Mouse (Mus musculus) cerebellum, adult 2 months (tissue): ENCODE data around the gene Nfkbil1. TPM values are rescaled to one million over a fixed set of nuclear protein-coding genes. Genes with fewer than 3 reads are reported as not detected.

Experiments
- DNase-seq, 2 experiments: peaks; one replicate each; pipeline ENCODE4 v3.0.0; 2021
- H3K27ac ChIP-seq: fragments of 200-500 bp; 2 replicates; pipeline ENCODE4 v1.5.1; 2012; ENCODE audit warnings: low read length, control low read depth, inconsistent platforms; ENCODE audit not compliant: insufficient read depth
- H3K27me3 ChIP-seq: fragments of 200-500 bp; 2 replicates; pipeline ENCODE4 v1.6.1; 2012; ENCODE audit warnings: inconsistent platforms, mild to moderate bottlenecking, low read length, moderate library complexity; ENCODE audit not compliant: control insufficient read depth, insufficient read depth
- H3K4me1 ChIP-seq: fragments of 200-500 bp; 2 replicates; pipeline ENCODE4 v1.6.1; 2011; ENCODE audit warnings: low read length; ENCODE audit not compliant: control insufficient read depth, insufficient read depth
- H3K4me3 ChIP-seq: fragments of 200-500 bp; replicated peaks from 2 replicates; pipeline ENCODE3; 2011; ENCODE audit warnings: mild to moderate bottlenecking, low read depth, low read length, control low read depth; ENCODE audit not compliant: insufficient read depth
- CTCF ChIP-seq: fragments of 200-500 bp; IDR thresholded peaks from 2 replicates; pipeline ENCODE4 v1.5.1; 2011; ENCODE audit warnings: low read depth, mild to moderate bottlenecking, control low read depth, low read length, moderate library complexity, borderline replicate concordance; ENCODE audit not compliant: insufficient read depth
- POLR2A ChIP-seq: fragments of 200-500 bp; IDR thresholded peaks from 2 replicates; pipeline ENCODE4 v1.6.1; 2011; ENCODE audit warnings: low read length, control low read depth, borderline replicate concordance; ENCODE audit not compliant: insufficient read depth
- WGBS: fragments of 180-500 bp; shearing (Covaris S2); methylation state at CpG from one replicate; pipeline ENCODE4 v1.1.7; 2018; 5-methylcytosine and 5-hydroxymethylcytosine counted together
- polyA plus RNA-seq: library from polyadenylated mRNA; depleted of rRNA; stranded (reverse); fragments of >200 nt; gene quantifications from 2 replicates; pipeline ENCODE4 v1.2.3, GENCODE M21; 2012

Nfkbil1 gene
- polyA plus RNA-seq, 1 experiment: 13.2 TPM

DNA sequence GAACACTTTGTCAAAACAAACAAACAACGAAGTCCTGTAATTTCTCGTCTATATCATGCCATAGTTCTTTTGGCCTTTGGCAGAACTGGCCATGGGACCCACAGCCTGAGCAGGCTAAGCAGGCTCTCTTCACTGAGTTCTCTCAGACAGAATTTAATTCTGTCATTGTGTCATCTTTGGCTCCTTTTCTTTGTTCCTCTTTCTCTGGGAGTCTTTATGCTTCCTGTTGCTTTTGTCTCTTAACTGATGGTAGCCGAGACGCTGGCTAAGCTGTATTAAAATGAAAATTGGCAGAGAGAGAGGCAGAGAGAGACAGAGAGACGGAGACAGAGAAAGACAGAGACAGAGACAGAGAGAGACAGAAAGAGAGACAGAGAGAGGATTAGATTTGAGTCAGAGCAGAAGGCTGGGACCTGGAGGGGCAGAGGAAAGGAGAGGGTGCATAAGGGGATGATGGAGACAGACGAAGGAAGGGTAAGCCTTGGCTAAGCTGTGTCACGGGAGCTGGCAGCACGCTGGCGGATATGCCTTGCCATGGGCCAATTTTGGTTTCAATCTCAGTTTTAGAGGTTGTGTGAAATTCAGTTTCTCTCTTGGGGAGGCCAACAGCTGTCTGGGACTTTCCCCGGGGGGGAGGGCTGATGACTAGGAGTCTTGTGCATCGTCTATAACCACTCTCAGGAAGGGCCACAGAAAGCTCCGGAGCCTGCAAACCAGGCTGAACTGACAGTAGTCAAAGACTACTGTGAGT is 25.6 kb downstream of the Nfkbil1 start:
- Histone ChIP-seq H3K27ac (no peak overlapping the region), H3K4me1 (no peaks in the 10 kb centered on the region), H3K4me3 (no peak overlapping the region), H3K27me3 (no peaks in the 10 kb centered on the region)
- WGBS: 68% methylated on average over 12 of the region's 12 CpGs
- no peak for DNase-seq
- TF ChIP-seq CTCF: no peak
- TF ChIP-seq POLR2A: no peak

DNA sequence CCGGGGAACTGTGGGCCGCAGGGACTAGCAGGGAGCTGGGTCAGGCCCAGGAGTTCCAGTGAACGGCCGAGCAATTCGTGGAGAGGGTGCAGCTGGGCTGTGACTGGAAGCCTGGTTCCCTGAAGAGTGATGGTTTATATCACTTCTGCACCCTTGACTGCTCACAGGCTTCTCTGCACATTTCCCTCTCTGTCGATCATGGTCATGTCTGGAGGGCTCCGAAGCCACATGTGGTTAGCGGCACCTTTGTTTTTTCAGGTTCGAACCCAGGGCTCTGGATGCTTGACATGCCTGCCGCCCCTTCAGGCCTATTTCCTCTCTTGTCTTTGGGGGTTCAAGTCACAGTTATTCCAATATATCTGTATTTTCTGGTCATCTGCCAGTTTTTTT is 30.2 kb downstream of the Nfkbil1 start:
- no peak overlapping the region for H3K27ac ChIP-seq
- no peak for DNase-seq
- WGBS: 61% methylated on average over 10 of the region's 10 CpGs
- no peaks in the 10 kb centered on the region for H3K27me3 ChIP-seq
- H3K4me1 ChIP-seq: no peaks in the 10 kb centered on the region
- no peak overlapping the region for H3K4me3 ChIP-seq
- TF ChIP-seq CTCF: no peak
- no peak for TF ChIP-seq POLR2A

DNA sequence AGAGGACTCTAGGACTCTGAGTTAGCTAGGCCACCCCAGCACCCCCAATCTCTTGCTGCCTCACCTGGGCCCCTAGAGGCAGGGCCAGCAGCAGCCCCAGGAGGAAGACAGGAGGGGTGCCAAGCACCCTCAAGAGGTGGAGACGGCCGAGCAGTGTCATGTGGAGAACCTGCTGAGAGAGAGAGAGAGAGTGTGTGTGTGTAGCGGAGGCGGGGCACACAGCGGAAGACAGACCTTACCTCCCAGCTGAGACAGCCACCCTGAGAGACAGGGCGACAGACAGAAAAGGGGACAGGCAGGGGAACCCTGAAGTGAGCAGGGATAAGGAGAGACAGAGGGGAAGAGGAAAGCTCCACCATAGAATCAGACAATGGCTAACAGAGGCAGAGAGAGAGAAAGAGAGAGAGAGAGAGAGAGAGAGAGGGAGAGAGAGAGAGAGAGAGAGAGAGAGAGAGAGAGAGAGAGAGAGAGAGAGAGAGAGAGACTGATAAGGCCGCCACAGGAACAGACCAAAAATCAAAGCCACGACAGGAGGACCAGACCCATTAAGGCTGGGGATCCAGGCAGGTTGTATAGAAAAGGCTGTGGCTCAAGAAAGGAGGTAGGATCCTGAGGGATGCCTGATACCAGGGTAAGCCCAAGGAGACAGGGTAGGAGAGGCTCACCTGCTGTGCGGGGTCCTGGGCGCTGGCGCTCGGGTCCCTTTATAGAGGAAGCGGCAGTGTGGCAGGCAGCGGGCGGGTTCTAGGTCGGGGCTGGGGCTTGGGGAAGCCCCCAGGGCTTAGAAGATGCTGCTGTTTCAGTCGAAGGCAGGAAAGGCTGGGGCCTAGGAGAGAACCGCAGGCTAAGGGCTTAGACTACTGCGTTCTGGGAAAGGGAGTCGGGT is 30.9 kb downstream of the Nfkbil1 start, which contains the start of gene Lta:
Lta (minus strand) TSS at position 858 of the 886 bp plus-strand sequence.
- no peaks in the 10 kb centered on the region for H3K27me3 ChIP-seq
- WGBS: 37% methylated on average over 20 of the region's 20 CpGs
- H3K4me3 ChIP-seq: no peak within 1 kb of the TSS
- no peaks in the 10 kb centered on the region for H3K4me1 ChIP-seq
- no peak within 1 kb of the TSS for H3K27ac ChIP-seq
- TF ChIP-seq CTCF: no peak
- TF ChIP-seq POLR2A: no peak
- no peak for DNase-seq

DNA sequence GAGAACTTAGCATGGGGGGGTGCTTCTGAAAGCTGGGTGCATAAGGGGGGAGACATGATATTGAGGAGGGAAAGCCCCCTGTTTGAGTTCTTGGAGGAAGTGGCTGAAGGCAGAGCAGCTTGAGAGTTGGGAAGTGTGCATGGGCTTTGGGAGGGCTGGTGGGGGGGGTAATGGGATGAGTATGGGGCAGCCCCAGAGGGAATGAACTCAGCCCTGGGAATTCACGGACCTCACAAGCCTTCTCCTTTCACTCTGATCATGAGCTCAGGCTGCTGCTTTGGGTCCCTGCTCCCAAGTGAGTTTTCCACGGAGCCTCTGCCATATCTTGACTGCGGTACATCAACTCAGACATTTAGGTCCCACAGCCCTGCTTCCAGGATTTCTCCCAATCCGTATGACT is 33.1 kb downstream of the Nfkbil1 start:
- no peak for DNase-seq
- H3K4me3 ChIP-seq: no peak overlapping the region
- 69% methylated on average over 4 of the region's 4 CpGs for WGBS
- H3K27ac ChIP-seq: no peak overlapping the region
- H3K27me3 ChIP-seq: no peaks in the 10 kb centered on the region
- TF ChIP-seq POLR2A (no peak), CTCF (no peak)
- H3K4me1 ChIP-seq: no peaks in the 10 kb centered on the region

DNA sequence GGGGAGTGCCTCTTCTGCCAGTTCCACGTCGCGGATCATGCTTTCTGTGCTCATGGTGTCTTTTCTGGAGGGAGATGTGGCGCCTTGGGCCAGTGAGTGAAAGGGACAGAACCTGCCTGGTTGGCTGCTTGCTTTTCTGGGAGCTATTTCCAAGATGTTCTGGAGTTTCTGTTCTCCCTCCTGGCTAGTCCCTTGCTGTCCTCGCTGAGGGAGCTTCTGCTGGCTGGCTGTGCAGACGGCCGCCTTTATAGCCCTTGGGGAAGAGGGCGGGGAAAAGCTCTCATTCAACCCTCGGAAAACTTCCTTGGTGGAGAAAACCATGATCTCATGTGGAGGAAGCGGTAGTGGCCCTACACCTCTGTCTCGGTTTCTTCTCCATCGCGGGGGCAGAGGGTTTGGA is 33.8 kb downstream of the Nfkbil1 start, which contains the start of gene Tnf:
Tnf (minus strand) TSS at position 221 of the 400 bp plus-strand sequence.
- H3K27ac ChIP-seq: no peak within 1 kb of the TSS
- TF ChIP-seq POLR2A (no peak), CTCF (no peak)
- H3K27me3 ChIP-seq: no peaks in the 10 kb centered on the region
- H3K4me3 ChIP-seq: no peak within 1 kb of the TSS
- no peaks in the 10 kb centered on the region for H3K4me1 ChIP-seq
- 38% methylated on average over 13 of the region's 13 CpGs for WGBS
- DNase-seq: no peak

DNA sequence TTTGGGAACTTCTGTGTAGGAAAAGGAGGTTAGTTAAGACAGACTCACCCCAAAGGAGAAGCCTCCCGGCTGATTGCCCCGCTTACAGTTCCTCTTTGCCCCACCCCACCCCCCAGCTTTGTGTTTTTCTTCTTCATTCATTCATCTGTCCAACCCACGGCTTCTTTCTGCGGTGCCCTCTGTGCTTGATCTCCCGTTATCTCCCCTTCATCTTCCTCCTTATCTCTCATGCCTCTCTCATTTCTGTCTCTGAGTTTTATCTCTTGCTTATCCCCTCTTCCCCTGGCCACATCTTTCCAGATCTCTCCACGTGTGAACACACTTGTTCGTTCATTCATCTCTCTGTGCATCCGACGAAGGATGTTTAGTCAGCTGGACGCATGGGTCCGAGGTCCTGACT is 34.5 kb downstream of the Nfkbil1 start:
- Histone ChIP-seq H3K4me3 (no peak overlapping the region), H3K27me3 (no peaks in the 10 kb centered on the region), H3K27ac (no peak overlapping the region), H3K4me1 (no peaks in the 10 kb centered on the region)
- TF ChIP-seq CTCF: no peak
- TF ChIP-seq POLR2A: no peak
- no peak for DNase-seq
- 75% methylated on average over 11 of the region's 11 CpGs for WGBS

DNA sequence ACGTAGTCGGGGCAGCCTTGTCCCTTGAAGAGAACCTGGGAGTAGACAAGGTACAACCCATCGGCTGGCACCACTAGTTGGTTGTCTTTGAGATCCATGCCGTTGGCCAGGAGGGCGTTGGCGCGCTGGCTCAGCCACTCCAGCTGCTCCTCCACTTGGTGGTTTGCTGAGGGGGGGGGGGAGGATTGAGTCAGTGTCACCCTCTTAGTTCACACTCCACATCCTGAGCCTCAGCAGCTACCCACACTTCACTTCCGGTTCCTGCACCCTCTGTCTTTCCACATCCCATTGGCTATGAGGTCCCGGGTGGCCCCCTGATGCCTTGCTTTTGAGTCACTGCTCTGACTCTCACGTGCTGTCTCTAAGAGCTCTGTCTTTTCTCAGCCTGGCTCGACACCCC is 35.2 kb downstream of the Nfkbil1 start:
- no peak overlapping the region for H3K27ac ChIP-seq
- no peaks in the 10 kb centered on the region for H3K4me1 ChIP-seq
- no peak overlapping the region for H3K4me3 ChIP-seq
- DNase-seq: no peak
- 78% methylated on average over 11 of the region's 11 CpGs for WGBS
- TF ChIP-seq POLR2A (no peak), CTCF (no peak)
- H3K27me3 ChIP-seq: no peaks in the 10 kb centered on the region
